In the genomic region with DNA sequence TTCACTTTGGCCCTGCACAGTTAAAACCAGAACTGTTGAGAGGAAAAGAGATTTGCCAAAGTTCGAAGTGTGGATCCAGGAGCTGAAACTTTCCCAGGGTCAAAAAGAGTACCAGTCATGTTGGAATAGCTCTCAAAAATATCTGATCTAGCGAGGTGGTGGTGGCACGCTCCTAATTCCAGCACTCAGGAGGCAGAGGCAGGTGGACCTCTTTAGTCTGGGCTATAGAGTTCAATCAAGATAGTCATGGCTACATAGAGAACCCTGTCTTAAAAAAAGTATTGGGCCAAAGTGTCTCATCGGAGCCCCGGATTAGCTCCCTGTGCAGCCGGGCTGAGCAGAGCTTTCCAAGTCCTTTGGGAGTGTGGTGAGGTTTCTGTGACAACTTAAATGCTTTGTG, we compare ENCODE assay signal across 8 mouse cellular contexts. TPM values are rescaled to one million over a fixed set of nuclear protein-coding genes. Genes with fewer than 3 reads are reported as not detected.
DNase-seq lines count a peak whose midpoint lies in the region; ATAC-seq and TF ChIP-seq lines count a peak whose summit lies in the region.

No protein-coding gene starts in this region.

- intact Hi-C loops in heart, postnatal 25 days (cut with DNase I), result loop anchor here (2.0 to 5.0 kb wide), 2 partner anchors 44 to 93 kb away; partner anchors contain the start of genes Ndufv3 and U2af1

- peaks cover 58% of the 10 kb centered on the region for H3K79me2 ChIP-seq in macrophage (ENCODE audit: inconsistent target)

- WGBS in heart, embryonic 16.5 days, result 60% methylated on average over 6 of the region's 6 CpGs
- 78% methylated on average over 6 of the region's 6 CpGs for WGBS in hindbrain, embryonic 10.5 days
- WGBS in macrophage (ENCODE audit: missing documents), result 83% methylated on average over 6 of the region's 6 CpGs

- peak overlapping the region; percentile 88 for H3K4me2 ChIP-seq in heart, embryonic 16.5 days (ENCODE audit: low read depth, low read length)

- no peaks in the 10 kb centered on the region for H3K27me3 ChIP-seq in heart, embryonic 16.5 days (ENCODE audit: control insufficient read depth, insufficient read depth, low read length)
- no peaks in the 10 kb centered on the region for H3K27me3 ChIP-seq in G1E (ENCODE audit: insufficient read depth, low read length)
- no peaks in the 10 kb centered on the region for H3K27me3 ChIP-seq in hindbrain, embryonic 10.5 days (ENCODE audit: insufficient read depth, poor library complexity, severe bottlenecking)

- TF ChIP-seq CTCF in G1E (IDR thresholded peaks at IDR 0.05; ENCODE audit: low read depth, low read length), result no peak

- H3K27ac ChIP-seq in heart, embryonic 16.5 days (ENCODE audit: low read length), result peak overlapping the region; percentile 98; the same call in 1 of the 2 replicates
- peak overlapping the region; percentile 97 for H3K27ac ChIP-seq in hindbrain, embryonic 10.5 days
- H3K27ac ChIP-seq in macrophage, result no peak overlapping the region

- H3K36me3 ChIP-seq in heart, embryonic 16.5 days (ENCODE audit: control insufficient read depth, insufficient read depth), result no peaks in the 10 kb centered on the region
- H3K36me3 ChIP-seq in G1E (replicated peaks) (peaks cover 34% of the 10 kb centered on the region), macrophage (ENCODE audit: inconsistent target) (no peaks in the 10 kb centered on the region)
- no peaks in the 10 kb centered on the region for H3K36me3 ChIP-seq in hindbrain, embryonic 10.5 days

- peak overlapping the region; percentile 80 for H3K4me3 ChIP-seq in heart, embryonic 16.5 days (ENCODE audit: low read length)
- peak overlapping the region; percentile 89; the same call in 1 of the 2 replicates for H3K4me3 ChIP-seq in G1E (ENCODE audit: low read depth, low read length)
- H3K4me3 ChIP-seq in hindbrain, embryonic 10.5 days, result peak overlapping the region; percentile 85
- H3K4me3 ChIP-seq in macrophage (ENCODE audit: inconsistent target), result peak overlapping the region; percentile 53; the same call in 1 of the 2 replicates

- no peak for ATAC-seq in heart, embryonic 16.5 days (replicated peaks; ENCODE audit: extremely low read depth, insufficient read depth, low FRiP score)
- no peak for ATAC-seq in G1E (ENCODE audit: extremely low read depth, insufficient number of reproducible peaks, low FRiP score, poor library complexity, severe bottlenecking)

- peaks cover 39% of the 10 kb centered on the region for H3K4me1 ChIP-seq in heart, embryonic 16.5 days (ENCODE audit: control insufficient read depth, insufficient read depth, low read length)
- peaks cover 41% of the 10 kb centered on the region for H3K4me1 ChIP-seq in G1E (ENCODE audit: insufficient read depth, low read depth, low read length)
- H3K4me1 ChIP-seq in hindbrain, embryonic 10.5 days (replicated peaks), result peaks cover 37% of the 10 kb centered on the region

- no peak for DNase-seq in heart, postnatal 25 days (ENCODE audit: low spot score)
- DNase-seq in G1E (ENCODE audit: low spot score), result no peak
- no peak for DNase-seq in hindbrain, embryonic 10.5 days (ENCODE audit: low spot score)
- no peak for DNase-seq in right cerebral cortex, postnatal 14 days
- no peak for DNase-seq in cerebellum, postnatal 14 days
- DNase-seq in right cerebral cortex, postnatal 10 days (ENCODE audit: low spot score in 2 of 2), result no peak

- peak overlapping the region; percentile 93 for H3K9ac ChIP-seq in heart, embryonic 16.5 days (ENCODE audit: low read length)

- no peaks in the 10 kb centered on the region for H3K9me3 ChIP-seq in heart, embryonic 16.5 days (replicated peaks; ENCODE audit: control insufficient read depth, low read length)
- H3K9me3 ChIP-seq in G1E (replicated peaks), result no peaks in the 10 kb centered on the region
- H3K9me3 ChIP-seq in hindbrain, embryonic 10.5 days, result no peaks in the 10 kb centered on the region

RNA-seq across cellular contexts. Expression of gene Pknox1, which starts 1.7 kb away (rescaled TPM):
- polyA plus RNA-seq in heart, embryonic 16.5 days (2015; fragmentation: Nextera tagmentation; extraction: Ambion mirVana), result 17.9 and 20.6 TPM in 2 replicates
- 10 to 100 TPM in 1 of 2 experiments, 1 to 10 TPM in 1; 9.9 to 14.6 TPM for total RNA-seq in heart, postnatal 25 days (2021)
- total RNA-seq in G1E (2014; fragmentation: Nextera tagmentation), result 30.4 and 34.8 TPM in 2 replicates
- 25.1 and 29.0 TPM in 2 replicates for total RNA-seq in G1E (2017)
- polyA plus RNA-seq in G1E (2012), result 6.2 and 8.5 TPM in 2 replicates
- 21.1 and 24.8 TPM in 2 replicates for polyA plus RNA-seq in hindbrain, embryonic 10.5 days (2016; fragmentation: Nextera tagmentation; extraction: Ambion mirVana)
- 10 to 100 TPM; 24.3 to 54.8 (median 37.6) TPM for total RNA-seq in macrophage (2018; cell fraction: chromatin; rRNA removed)
- total RNA-seq in macrophage (2018; cell fraction: cytosol; rRNA removed), result 10 to 100 TPM; 10.8 to 14.6 (median 13.4) TPM
- total RNA-seq in macrophage (2018; cell fraction: nucleus; rRNA removed), result 10 to 100 TPM; 13.8 to 39.7 (median 25.4) TPM
- 6.6 to 12.3 TPM (median 11.2 TPM) in 3 replicates for polyA plus RNA-seq in macrophage (2018)

RNA-seq across cellular contexts. Expression of gene Ndufv3, which starts 46.4 kb away (rescaled TPM):
- 625 and 628 TPM in 2 replicates for polyA plus RNA-seq in heart, embryonic 16.5 days (2015; fragmentation: Nextera tagmentation; extraction: Ambion mirVana)
- total RNA-seq in heart, postnatal 25 days (2021), result 1,000 to 10,000 TPM; 1,413 to 1,444 TPM
- total RNA-seq in G1E (2014; fragmentation: Nextera tagmentation) (180 and 181 TPM in 2 replicates), G1E (2017) (693 and 773 TPM in 2 replicates)
- polyA plus RNA-seq in G1E (2012) (528 and 713 TPM in 2 replicates), macrophage (2018) (192 to 199 TPM (median 195 TPM) in 3 replicates)
- polyA plus RNA-seq in hindbrain, embryonic 10.5 days (2016; fragmentation: Nextera tagmentation; extraction: Ambion mirVana), result 261 and 297 TPM in 2 replicates
- 10 to 100 TPM in 16 of 26 experiments, 1 to 10 TPM in 10; 1.2 to 61.4 (median 13.9) TPM for total RNA-seq in macrophage (2018; cell fraction: chromatin; rRNA removed)
- 100 to 1,000 TPM; 107 to 223 (median 149) TPM for total RNA-seq in macrophage (2018; cell fraction: cytosol; rRNA removed)
- 10 to 100 TPM in 25 of 26 experiments, 1 to 10 TPM in 1; 9.7 to 46.9 (median 21.3) TPM for total RNA-seq in macrophage (2018; cell fraction: nucleus; rRNA removed)

RNA-seq across cellular contexts. Expression of gene Wdr4, which starts 46.5 kb away (rescaled TPM):
- polyA plus RNA-seq in heart, embryonic 16.5 days (2015; fragmentation: Nextera tagmentation; extraction: Ambion mirVana), result 20.2 and 21.8 TPM in 2 replicates
- 1 to 10 TPM; 5.7 to 7.4 TPM for total RNA-seq in heart, postnatal 25 days (2021)
- total RNA-seq in G1E (2014; fragmentation: Nextera tagmentation) (13.0 and 21.2 TPM in 2 replicates), G1E (2017) (18.4 and 20.6 TPM in 2 replicates)
- polyA plus RNA-seq in G1E (2012) (51.0 and 59.3 TPM in 2 replicates), macrophage (2018) (4.1 to 9.5 TPM (median 9.2 TPM) in 3 replicates)
- polyA plus RNA-seq in hindbrain, embryonic 10.5 days (2016; fragmentation: Nextera tagmentation; extraction: Ambion mirVana), result 60.8 and 68.0 TPM in 2 replicates
- 10 to 100 TPM; 28.2 to 88.6 (median 42.7) TPM for total RNA-seq in macrophage (2018; cell fraction: chromatin; rRNA removed)
- total RNA-seq in macrophage (2018; cell fraction: cytosol; rRNA removed), result 1 to 10 TPM; 2.3 to 7.4 (median 3.9) TPM
- 10 to 100 TPM in 24 of 26 experiments, 1 to 10 TPM in 2; 8.6 to 54.4 (median 20.6) TPM for total RNA-seq in macrophage (2018; cell fraction: nucleus; rRNA removed)
